Mouse (Mus musculus): Measurements from ENCODE around the gene Zbtb38. TPM values are rescaled to one million over a fixed set of nuclear protein-coding genes. Genes with fewer than 3 reads are reported as not detected.
"Not testable (repeated sequence)": the region's sequence is repeated elsewhere in the genome, so short reads cannot be mapped to it uniquely, and the experiment has no call there.

Gene Zbtb38
- polyA plus RNA-seq, 1 experiment, result 5.9 TPM

- 91% methylated on average over 14 of the region's 14 CpGs for WGBS
- H3K36me3 ChIP-seq (ENCODE audit: control insufficient read depth, insufficient read depth, low read length), result peaks cover 26% of the 10 kb centered on the region
- DNase-seq (ENCODE audit: low read depth in 1 of 2, low spot score in 2 of 2), result no peak
Observed at GRCm38 (mm10) chr9:96684866-96685599, 67.6 kb downstream of the Zbtb38 start.

DNA sequence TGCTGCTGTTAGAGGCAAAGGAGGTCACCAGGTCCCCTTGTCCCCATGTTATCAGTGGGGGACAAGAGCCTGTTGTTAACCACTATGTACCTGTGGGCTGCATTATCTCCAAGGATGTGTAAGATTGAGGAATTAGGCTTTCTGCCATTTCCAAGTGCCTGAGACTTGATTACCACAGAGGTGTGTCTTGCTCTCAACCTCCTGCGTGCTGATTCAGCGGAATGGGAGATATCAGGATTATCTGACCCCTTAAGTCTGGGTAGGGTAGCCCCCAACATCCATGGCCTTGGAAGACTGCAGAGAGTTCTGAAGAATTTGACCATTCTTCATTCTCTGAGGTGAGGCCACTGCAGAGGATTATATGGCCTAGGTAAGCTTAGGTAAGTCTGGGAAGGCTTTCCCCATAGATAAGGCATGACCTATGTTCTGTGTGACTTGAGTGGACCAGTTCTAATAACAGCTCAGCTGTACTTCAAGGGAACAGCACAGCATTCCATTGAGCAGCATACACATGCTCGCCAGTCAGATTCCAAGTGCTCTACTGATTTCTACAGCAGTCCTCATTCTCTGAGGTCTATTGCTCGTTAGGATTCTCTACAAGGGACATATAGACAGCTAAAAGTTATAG is 68.4 kb downstream of the Zbtb38 start:
- TF ChIP-seq POLR2A (IDR thresholded peaks at IDR 0.05; ENCODE audit: low read depth, low read length), result no peak
- no peak overlapping the region for H3K27ac ChIP-seq (ENCODE audit: insufficient read depth, low read length)

More at GRCm38 (mm10) chr9:96684866-96685599, 67.6 kb downstream of the Zbtb38 start:
- Histone ChIP-seq H3K27me3 (ENCODE audit: control insufficient read depth, insufficient read depth, low read length) (no peaks in the 10 kb centered on the region), H3K27ac (ENCODE audit: insufficient read depth, low read length) (no peak overlapping the region), H3K4me1 (ENCODE audit: control insufficient read depth, insufficient read depth, insufficient read length) (no peaks in the 10 kb centered on the region), H3K4me3 (ENCODE audit: extremely low read depth, insufficient read depth, insufficient read length) (no peak overlapping the region)
- TF ChIP-seq POLR2A (IDR thresholded peaks at IDR 0.05; ENCODE audit: low read depth, low read length) (no peak), CTCF (IDR thresholded peaks at IDR 0.05; ENCODE audit: extremely low read depth, insufficient read depth, insufficient read length, insufficient replicate concordance) (no peak)

GRCm38 (mm10) chr9:96678611-96679010 is 74.0 kb downstream of the Zbtb38 start:
- no peaks in the 10 kb centered on the region for H3K27me3 ChIP-seq (ENCODE audit: control insufficient read depth, insufficient read depth, low read length)
- H3K27ac ChIP-seq (ENCODE audit: insufficient read depth, low read length), result no peak overlapping the region
- 54% methylated on average over 5 of the region's 5 CpGs for WGBS
- DNase-seq (ENCODE audit: low read depth in 1 of 2, low spot score in 2 of 2), result no peak
- TF ChIP-seq CTCF (IDR thresholded peaks at IDR 0.05; ENCODE audit: extremely low read depth, insufficient read depth, insufficient read length, insufficient replicate concordance), result no peak
- TF ChIP-seq POLR2A (IDR thresholded peaks at IDR 0.05; ENCODE audit: low read depth, low read length), result no peak
- no peaks in the 10 kb centered on the region for H3K36me3 ChIP-seq (ENCODE audit: control insufficient read depth, insufficient read depth, low read length)
- no peaks in the 10 kb centered on the region for H3K4me1 ChIP-seq (ENCODE audit: control insufficient read depth, insufficient read depth, insufficient read length)
- H3K4me3 ChIP-seq (ENCODE audit: extremely low read depth, insufficient read depth, insufficient read length), result no peak overlapping the region

More for the DNA sequence above, 68.4 kb downstream of the Zbtb38 start:
- WGBS, result 92% methylated on average over 4 of the region's 4 CpGs
- no peak overlapping the region for H3K4me3 ChIP-seq (ENCODE audit: extremely low read depth, insufficient read depth, insufficient read length)
- H3K27me3 ChIP-seq (ENCODE audit: control insufficient read depth, insufficient read depth, low read length), result no peaks in the 10 kb centered on the region
- no peaks in the 10 kb centered on the region for H3K4me1 ChIP-seq (ENCODE audit: control insufficient read depth, insufficient read depth, insufficient read length)
- no peak for DNase-seq (ENCODE audit: low read depth in 1 of 2, low spot score in 2 of 2)
- H3K36me3 ChIP-seq (ENCODE audit: control insufficient read depth, insufficient read depth, low read length), result peaks cover 26% of the 10 kb centered on the region

DNA sequence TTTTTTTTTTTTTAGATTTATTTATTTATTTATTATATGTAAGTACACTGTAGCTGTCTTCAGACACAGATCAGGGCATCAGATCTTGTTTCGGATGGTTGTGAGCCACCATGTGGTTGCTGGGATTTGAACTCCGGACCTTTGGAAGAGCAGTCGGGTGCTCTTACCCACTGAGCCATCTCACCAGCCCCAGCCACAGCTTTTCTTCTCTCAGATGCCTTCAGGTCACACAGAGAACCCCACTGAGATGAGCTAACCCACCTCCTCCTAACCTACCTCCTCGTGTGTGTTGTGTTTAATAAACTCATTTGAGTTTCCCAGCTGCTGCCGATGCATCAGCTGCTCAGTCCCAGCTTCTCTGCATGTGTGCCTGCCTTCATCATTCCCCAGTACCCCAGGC is 74.9 kb downstream of the Zbtb38 start:
- not testable (repeated sequence) for H3K36me3 ChIP-seq (ENCODE audit: control insufficient read depth, insufficient read depth, low read length); H3K27me3 ChIP-seq (ENCODE audit: control insufficient read depth, insufficient read depth, low read length); DNase-seq (ENCODE audit: low read depth in 1 of 2, low spot score in 2 of 2); H3K4me3 ChIP-seq (ENCODE audit: extremely low read depth, insufficient read depth, insufficient read length); H3K27ac ChIP-seq (ENCODE audit: insufficient read depth, low read length); H3K4me1 ChIP-seq (ENCODE audit: control insufficient read depth, insufficient read depth, insufficient read length)
- WGBS, result 91% methylated on average over 5 of the region's 5 CpGs

DNA sequence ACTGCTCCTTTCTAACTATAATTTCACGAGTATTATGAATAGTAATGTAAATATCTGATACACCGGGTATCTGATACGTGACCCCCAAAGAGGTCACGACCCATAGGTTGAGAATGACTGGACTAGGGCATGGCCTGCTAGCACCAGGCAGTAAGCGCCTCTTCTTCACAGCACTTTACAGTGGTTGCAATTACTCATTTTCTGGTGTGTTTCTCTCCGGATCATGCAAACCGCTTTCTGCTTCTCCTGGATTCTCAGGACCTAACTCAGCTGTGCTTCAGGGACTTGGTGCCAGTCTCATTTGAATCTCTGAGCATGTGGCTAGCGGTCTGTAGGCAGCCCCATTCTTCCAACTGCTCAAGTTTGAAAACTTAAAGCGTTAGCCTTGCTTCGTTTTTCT is 76.0 kb downstream of the Zbtb38 start:
- WGBS, result 94% methylated on average over 10 of the region's 10 CpGs
- no peak for DNase-seq (ENCODE audit: low read depth in 1 of 2, low spot score in 2 of 2)
- TF ChIP-seq POLR2A (IDR thresholded peaks at IDR 0.05; ENCODE audit: low read depth, low read length) (no peak), CTCF (IDR thresholded peaks at IDR 0.05; ENCODE audit: extremely low read depth, insufficient read depth, insufficient read length, insufficient replicate concordance) (no peak)

GRCm38 (mm10) chr9:96675763-96676640 is 76.6 kb downstream of the Zbtb38 start:
- Histone ChIP-seq H3K4me1 (ENCODE audit: control insufficient read depth, insufficient read depth, insufficient read length) (no peaks in the 10 kb centered on the region), H3K4me3 (ENCODE audit: extremely low read depth, insufficient read depth, insufficient read length) (no peak overlapping the region), H3K27ac (ENCODE audit: insufficient read depth, low read length) (no peak overlapping the region), H3K36me3 (ENCODE audit: control insufficient read depth, insufficient read depth, low read length) (no peaks in the 10 kb centered on the region), H3K27me3 (ENCODE audit: control insufficient read depth, insufficient read depth, low read length) (no peaks in the 10 kb centered on the region)
- 79% methylated on average over 8 of the region's 8 CpGs for WGBS
- TF ChIP-seq CTCF (IDR thresholded peaks at IDR 0.05; ENCODE audit: extremely low read depth, insufficient read depth, insufficient read length, insufficient replicate concordance) (no peak), POLR2A (IDR thresholded peaks at IDR 0.05; ENCODE audit: low read depth, low read length) (no peak)
- DNase-seq (ENCODE audit: low read depth in 1 of 2, low spot score in 2 of 2), result no peak

More for the DNA sequence above, 76.0 kb downstream of the Zbtb38 start:
- no peak overlapping the region for H3K4me3 ChIP-seq (ENCODE audit: extremely low read depth, insufficient read depth, insufficient read length)
- no peak overlapping the region for H3K27ac ChIP-seq (ENCODE audit: insufficient read depth, low read length)
- no peaks in the 10 kb centered on the region for H3K36me3 ChIP-seq (ENCODE audit: control insufficient read depth, insufficient read depth, low read length)
- H3K4me1 ChIP-seq (ENCODE audit: control insufficient read depth, insufficient read depth, insufficient read length), result no peaks in the 10 kb centered on the region
- no peaks in the 10 kb centered on the region for H3K27me3 ChIP-seq (ENCODE audit: control insufficient read depth, insufficient read depth, low read length)

Data from spleen, adult 2 months (tissue).